Mouse (Mus musculus) neural tube, embryonic 15.5 days (tissue): ENCODE results near the gene Tubgcp3. TPM values are rescaled to one million over a fixed set of nuclear protein-coding genes. Genes with fewer than 3 reads are reported as not detected.

Experiments used
- ATAC-seq: fragments of 200-750 bp; cut with Nextera tagmentation; 2 replicates; pipeline ENCODE4 v1.8.0; 2017; ENCODE audit warnings: mild to moderate bottlenecking, moderate TSS enrichment, moderate library complexity; ENCODE audit not compliant: low FRiP score
- H3K27ac ChIP-seq: fragments of 300-500 bp; sonication (generic); replicated peaks from 2 replicates; pipeline ENCODE4 v1.5.1; 2015; ENCODE audit warnings: mild to moderate bottlenecking, inconsistent platforms
- H3K27me3 ChIP-seq: fragments of 300-500 bp; sonication (generic); replicated peaks from 2 replicates; pipeline ENCODE4 v1.6.1; 2015; ENCODE audit warnings: inconsistent platforms
- H3K36me3 ChIP-seq: fragments of 300-500 bp; sonication (generic); 2 replicates; pipeline ENCODE4 v1.6.1; 2015; ENCODE audit warnings: inconsistent platforms
- H3K4me1 ChIP-seq: fragments of 300-500 bp; sonication (generic); 2 replicates; pipeline ENCODE4 v1.6.1; 2015; ENCODE audit warnings: inconsistent platforms
- H3K4me2 ChIP-seq: fragments of 300-500 bp; sonication (generic); 2 replicates; pipeline ENCODE4 v1.6.1; 2015; ENCODE audit warnings: inconsistent platforms, mild to moderate bottlenecking, moderate library complexity
- H3K4me3 ChIP-seq: fragments of 300-500 bp; sonication (generic); replicated peaks from 2 replicates; pipeline ENCODE4 v1.5.1; 2015; ENCODE audit warnings: mild to moderate bottlenecking, inconsistent platforms
- H3K9ac ChIP-seq: fragments of 300-500 bp; sonication (generic); replicated peaks from 2 replicates; pipeline ENCODE4 v1.6.1; 2015; ENCODE audit warnings: mild to moderate bottlenecking, inconsistent platforms
- H3K9me3 ChIP-seq: fragments of 300-500 bp; sonication (generic); replicated peaks from 2 replicates; pipeline ENCODE4 v1.6.1; 2016; ENCODE audit warnings: inconsistent platforms
- WGBS: fragments of 180-500 bp; shearing (Covaris S2); methylation state at CpG from one replicate; pipeline ENCODE4 v1.1.7; 2015; ENCODE audit warnings: mixed read lengths; 5-methylcytosine and 5-hydroxymethylcytosine counted together
- microRNA-seq: library from miRNA; unstranded; fragments of <30 nt; microRNA quantifications from one replicate; pipeline ENCODE4, GENCODE M21; 2017
- polyA plus RNA-seq: library from polyadenylated mRNA; unstranded; fragments of >200 nt; fragmentation: Nextera tagmentation; extraction: Ambion mirVana; gene quantifications from 2 replicates; pipeline ENCODE4 v1.2.1, GENCODE M21; 2015

Gene Tubgcp3
- polyA plus RNA-seq, 1 experiment from 2014 or later, result 34.7 TPM

GRCm38 (mm10) chr8:12576739-12577138 lies 95.3 kb downstream of the Tubgcp3 start:
- Histone ChIP-seq H3K9ac (no peak overlapping the region), H3K36me3 (no peaks in the 10 kb centered on the region), H3K4me2 (no peak overlapping the region), H3K27me3 (peaks cover 11% of the 10 kb centered on the region), H3K27ac (no peak overlapping the region), H3K4me1 (no peaks in the 10 kb centered on the region), H3K9me3 (no peaks in the 10 kb centered on the region), H3K4me3 (no peak overlapping the region)
- ATAC-seq, result no peak
- 69% methylated on average over 6 of the region's 6 CpGs for WGBS

DNA sequence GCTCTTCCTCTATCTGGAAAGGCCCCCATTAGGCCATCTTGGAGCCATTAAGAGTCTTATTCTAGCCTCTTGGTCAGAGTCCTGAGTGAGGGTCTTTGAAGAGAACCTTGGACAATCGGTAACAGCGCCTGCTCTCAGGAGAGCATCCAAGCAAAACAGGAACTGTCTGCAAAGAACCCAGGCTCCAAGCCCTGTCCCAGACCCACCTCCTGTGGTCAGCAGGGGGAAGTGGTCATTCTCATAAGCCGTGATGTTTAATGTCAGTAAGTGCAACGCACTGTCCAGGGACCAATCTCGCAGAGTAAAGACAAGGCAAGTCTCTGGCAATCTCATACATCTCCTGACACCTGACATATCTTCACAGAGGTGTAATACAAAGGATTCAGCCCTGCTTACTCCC lies 96.0 kb downstream of the Tubgcp3 start:
- WGBS, result 88% methylated on average over 5 of the region's 5 CpGs
- Histone ChIP-seq H3K9me3 (no peaks in the 10 kb centered on the region), H3K36me3 (no peaks in the 10 kb centered on the region)

DNA sequence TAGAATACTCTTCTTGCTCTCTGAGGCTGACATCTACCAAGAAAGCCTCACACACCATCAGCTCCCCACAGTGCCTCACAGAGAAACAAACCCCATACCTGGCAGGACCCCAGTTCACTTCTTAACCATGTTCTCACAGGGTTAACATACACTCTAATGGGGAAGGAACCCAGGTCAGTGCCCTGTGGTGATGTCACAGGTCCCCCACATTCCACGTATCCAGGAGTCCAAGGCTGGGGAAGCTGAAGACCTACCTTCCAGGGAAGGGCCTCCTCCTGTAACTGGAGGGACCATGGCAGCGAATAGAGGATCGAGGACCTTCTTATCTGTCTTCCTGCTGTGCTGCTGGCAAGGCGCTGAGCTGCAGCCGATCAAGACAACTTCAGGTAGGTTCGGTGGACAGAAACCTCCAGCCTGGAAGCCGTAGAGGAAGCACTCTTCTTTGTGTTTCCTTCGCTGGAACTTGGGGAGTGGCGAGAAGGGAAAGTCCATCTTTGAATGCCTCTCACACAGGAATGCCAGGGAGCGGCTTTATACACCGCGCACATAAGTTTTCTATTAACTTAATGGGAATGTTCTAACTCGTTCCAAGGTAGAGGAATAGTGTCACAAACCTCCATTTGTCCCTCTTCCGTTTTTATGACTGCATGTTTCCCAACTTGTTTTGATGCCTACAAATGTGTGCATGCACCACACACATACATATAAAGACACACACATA lies 99.1 kb downstream of the Tubgcp3 start, which contains the start of gene Spaca7:
TSS of gene Spaca7 (plus strand) at position 216 of the 721 bp plus-strand sequence.
- no peaks in the 10 kb centered on the region for H3K4me1 ChIP-seq
- no peak within 1 kb of the TSS for H3K4me3 ChIP-seq
- ATAC-seq, result no peak
- H3K36me3 ChIP-seq, result no peaks in the 10 kb centered on the region
- H3K27me3 ChIP-seq, result peaks cover 11% of the 10 kb centered on the region
- WGBS, result 82% methylated on average over 14 of the region's 14 CpGs
- H3K4me2 ChIP-seq, result no peak within 1 kb of the TSS
- H3K27ac ChIP-seq, result no peak within 1 kb of the TSS
- no peaks in the 10 kb centered on the region for H3K9me3 ChIP-seq
- no peak within 1 kb of the TSS for H3K9ac ChIP-seq

More for the DNA sequence above, 96.0 kb downstream of the Tubgcp3 start:
- Histone ChIP-seq H3K27me3 (peaks cover 11% of the 10 kb centered on the region), H3K4me2 (no peak overlapping the region), H3K27ac (no peak overlapping the region), H3K4me1 (no peaks in the 10 kb centered on the region), H3K9ac (no peak overlapping the region), H3K4me3 (no peak overlapping the region)
- no peak for ATAC-seq

GRCm38 (mm10) chr8:12566509-12566908 lies 105.5 kb downstream of the Tubgcp3 start:
- H3K4me2 ChIP-seq, result no peak overlapping the region
- no peaks in the 10 kb centered on the region for H3K4me1 ChIP-seq
- ATAC-seq, result no peak
- peaks cover 35% of the 10 kb centered on the region for H3K27me3 ChIP-seq
- 72% methylated on average over 7 of the region's 7 CpGs for WGBS
- H3K27ac ChIP-seq, result no peak overlapping the region
- H3K9ac ChIP-seq, result no peak overlapping the region
- H3K9me3 ChIP-seq, result no peaks in the 10 kb centered on the region
- H3K4me3 ChIP-seq, result no peak overlapping the region
- no peaks in the 10 kb centered on the region for H3K36me3 ChIP-seq

DNA sequence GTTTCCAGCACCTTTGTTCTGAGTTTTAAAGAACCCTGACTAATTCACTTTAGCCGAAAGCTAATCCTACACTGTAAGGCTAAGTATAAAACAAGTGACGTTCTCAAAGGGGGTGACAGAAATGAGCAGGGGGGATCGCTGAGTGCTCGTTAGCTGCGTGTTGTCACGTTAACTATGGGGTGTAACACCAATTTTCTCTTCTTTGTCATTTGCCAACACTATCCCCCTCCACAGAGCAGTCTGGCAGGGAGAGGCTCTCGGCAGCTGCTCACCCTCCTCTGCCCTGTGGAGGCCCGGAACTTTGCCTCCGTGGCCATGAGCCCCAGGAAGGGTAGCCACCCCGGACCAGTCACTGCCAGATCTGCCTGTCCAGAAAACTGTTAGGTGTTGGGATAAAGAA lies 106.6 kb downstream of the Tubgcp3 start:
- WGBS, result 56% methylated on average over 10 of the region's 10 CpGs
- Histone ChIP-seq H3K9ac (no peak overlapping the region), H3K4me1 (no peaks in the 10 kb centered on the region), H3K9me3 (no peaks in the 10 kb centered on the region), H3K4me3 (no peak overlapping the region), H3K27me3 (peaks cover 44% of the 10 kb centered on the region), H3K27ac (no peak overlapping the region), H3K4me2 (no peak overlapping the region), H3K36me3 (no peaks in the 10 kb centered on the region)
- no peak for ATAC-seq

- no peak overlapping the region for H3K9ac ChIP-seq
- no peaks in the 10 kb centered on the region for H3K4me1 ChIP-seq
- peaks cover 53% of the 10 kb centered on the region for H3K27me3 ChIP-seq
- 5% methylated on average over 4 of the region's 4 CpGs for WGBS
- H3K4me2 ChIP-seq, result no peak overlapping the region
- H3K9me3 ChIP-seq, result no peaks in the 10 kb centered on the region
- no peak overlapping the region for H3K4me3 ChIP-seq
- ATAC-seq, result peak; percentile 69; the same call in 1 of the 2 replicates
- H3K36me3 ChIP-seq, result no peaks in the 10 kb centered on the region
- H3K27ac ChIP-seq, result no peak overlapping the region
Observed at GRCm38 (mm10) chr8:12564307-12564706, 107.7 kb downstream of the Tubgcp3 start.

Small RNA genes lying within 50 kb of the gene (microRNA-seq; reads per million reads assigned to microRNA genes)
- not detected for gene Gm26483

Other genes starting within 250 kb of the Tubgcp3 start
- not detected in 2 replicates for gene Spaca7, start 99.2 kb downstream of the Tubgcp3 start, polyA plus RNA-seq
- gene Atp11a, start 84.8 kb upstream of the Tubgcp3 start, polyA plus RNA-seq, result 12.0 and 13.4 TPM in 2 replicates
- gene Mcf2l, start 201.6 kb upstream of the Tubgcp3 start, polyA plus RNA-seq, result 104 and 120 TPM in 2 replicates